Mouse (Mus musculus) megakaryocyte, adult 5-6 weeks (primary cell): ENCODE measurements around the gene Slc7a5. TPM values are rescaled to one million over a fixed set of nuclear protein-coding genes. Genes with fewer than 3 reads are reported as not detected.
A peak's percentile ranks its signal among the peaks of the same experiment; 100 is the strongest.

Experiments used
- ATAC-seq: 2 replicates; pipeline ENCODE4 v1.8.0; 2016; ENCODE audit warnings: mild to moderate bottlenecking, inconsistent platforms; ENCODE audit not compliant: poor library complexity, severe bottlenecking
- total RNA-seq, 2 experiments: library from RNA; stranded (forward) in 1 of 2; stranded (reverse) in 1 of 2; fragments of 153-499, 151-499 nt in 1 of 2; fragments of 221-1000, 200-1000 nt in 1 of 2; gene quantifications; 2 replicates each; pipeline versions ENCODE4 v1.2.3 to v1.2.4; 2015 to 2017

Slc7a5 gene
- 8.7 and 9.3 TPM in 2 replicates for total RNA-seq (2015)
- 6.5 and 8.5 TPM in 2 replicates for total RNA-seq (2017)

DNA sequence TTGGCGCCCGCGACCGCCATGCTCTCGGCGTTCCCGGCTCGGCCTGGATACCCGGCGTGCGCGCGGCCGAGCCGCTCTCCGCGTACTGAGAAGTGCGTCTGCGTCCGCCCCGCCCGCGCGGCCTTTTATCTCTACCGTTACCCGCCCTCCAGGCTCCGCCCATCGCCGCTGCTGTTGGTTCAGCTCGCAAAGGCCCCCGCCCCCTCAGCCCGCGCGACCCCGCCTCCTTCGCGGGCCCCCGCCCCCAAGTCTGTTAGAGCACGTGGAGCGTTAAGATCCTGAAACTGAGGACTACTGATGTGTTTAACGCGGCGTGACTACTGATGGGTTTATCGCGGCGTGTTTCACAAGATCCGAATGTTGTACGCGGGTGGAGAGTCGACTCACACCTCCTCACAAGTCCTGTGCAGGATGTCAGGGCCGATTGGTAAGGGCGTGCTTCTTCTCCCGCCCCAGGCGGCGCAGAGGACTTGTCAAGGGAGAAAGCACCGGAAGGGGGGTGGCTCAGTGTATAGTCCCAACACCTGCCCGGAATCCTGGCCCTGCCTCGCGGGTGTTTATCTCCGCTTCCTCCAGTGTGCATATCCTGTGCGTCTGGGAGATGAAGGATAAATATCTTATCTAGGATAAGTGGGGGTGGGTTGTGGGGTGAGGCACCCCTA lies at the start of gene Slc7a5:
Slc7a5 (minus strand) TSS at position 108 of the 662 bp plus-strand sequence.
- ATAC-seq, result peak; percentile 85

DNA sequence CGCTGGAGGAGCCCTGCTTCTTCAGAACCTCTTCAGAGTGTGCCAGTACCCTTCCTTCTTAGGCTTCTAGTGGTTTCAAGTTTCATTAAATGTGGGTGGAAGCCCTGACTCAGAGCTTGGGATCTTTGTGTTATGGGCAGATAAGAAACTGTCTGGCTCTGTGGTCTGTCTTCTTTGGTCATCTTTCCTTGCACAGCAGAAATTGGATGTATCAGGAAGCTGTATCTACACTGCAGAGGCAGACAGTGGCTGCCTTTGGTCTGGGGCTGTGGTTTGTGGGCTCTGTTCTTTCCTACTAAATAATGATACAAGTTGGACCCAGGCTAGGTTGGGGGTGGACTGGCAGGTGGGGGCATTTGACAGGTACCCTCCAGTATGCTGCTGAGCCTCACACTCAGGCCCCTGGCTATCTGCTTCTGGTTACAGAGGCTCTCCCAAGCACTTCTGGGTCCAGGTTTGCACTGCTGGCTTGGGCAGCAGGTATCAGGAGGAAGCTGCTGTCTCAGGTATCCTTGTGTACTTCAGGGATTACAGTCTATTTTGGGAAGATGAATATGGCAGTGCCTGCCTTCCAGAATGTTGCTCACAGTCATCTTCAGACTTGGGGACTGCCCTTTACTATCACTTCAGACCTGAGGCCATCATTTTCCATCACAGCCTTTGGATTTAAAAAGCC lies 48.5 kb upstream of the Slc7a5 start:
- no peak for ATAC-seq

DNA sequence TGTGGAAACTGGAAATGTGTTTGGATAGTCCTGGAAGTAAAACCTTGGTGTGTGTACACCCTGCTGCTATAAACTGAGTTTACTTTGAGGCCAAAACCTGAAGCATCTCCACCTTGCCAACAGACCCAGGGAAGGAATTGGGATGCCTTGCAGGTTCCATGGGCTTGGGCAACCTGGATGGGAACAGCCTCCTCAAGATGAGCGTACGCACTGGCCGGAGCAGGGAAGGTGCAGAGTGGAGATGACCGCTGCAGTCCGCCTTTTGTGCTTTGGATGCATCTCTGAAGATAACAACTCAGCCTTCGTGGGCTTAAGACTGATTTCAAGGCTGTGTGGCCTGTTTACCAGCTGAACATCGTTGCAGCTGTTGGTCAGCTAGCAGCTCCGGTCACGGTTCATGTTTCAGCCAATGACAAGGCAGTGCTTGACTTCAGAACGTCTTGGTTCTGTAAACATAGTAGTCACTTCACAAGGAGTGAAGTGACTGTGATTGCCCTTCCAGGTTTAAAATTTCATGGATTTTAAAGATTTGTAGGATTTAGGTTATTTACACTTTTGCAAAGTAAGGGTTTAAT lies 47.6 kb upstream of the Slc7a5 start:
- no peak for ATAC-seq

DNA sequence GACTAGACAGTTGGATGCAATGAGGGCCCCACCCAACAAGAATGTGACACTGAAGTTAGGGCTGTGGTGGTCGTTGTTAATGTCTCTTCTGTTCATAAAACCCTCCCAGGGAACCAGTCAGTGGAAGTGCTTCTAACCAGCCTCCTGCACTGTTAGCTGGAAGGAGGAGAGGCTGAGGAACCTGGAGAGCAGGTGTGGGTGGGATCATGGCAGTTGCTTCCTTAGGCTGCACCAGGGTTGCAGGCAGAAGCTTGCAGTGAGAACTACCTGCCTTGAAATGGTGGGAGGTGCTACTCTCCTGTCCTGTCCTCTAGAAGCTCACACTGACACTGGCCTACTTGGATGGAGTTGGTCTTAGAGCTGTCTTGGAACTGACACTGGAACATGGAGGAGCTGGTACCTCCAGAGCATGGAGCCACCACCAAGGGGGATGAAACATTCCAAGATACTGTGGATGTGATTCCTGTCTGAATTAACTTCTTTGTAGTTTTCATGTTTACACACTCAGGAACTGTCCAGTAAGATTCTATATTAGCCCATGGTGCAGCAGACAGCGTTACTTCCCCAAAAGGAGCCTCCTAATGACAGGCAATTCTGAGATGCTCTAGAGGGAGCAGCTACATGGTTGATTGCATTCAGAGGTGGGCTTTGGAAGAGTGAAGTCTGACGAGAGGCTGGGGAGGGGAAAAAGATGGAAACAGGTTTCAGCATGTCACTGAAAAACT lies 46.5 kb upstream of the Slc7a5 start:
- ATAC-seq, result no peak

DNA sequence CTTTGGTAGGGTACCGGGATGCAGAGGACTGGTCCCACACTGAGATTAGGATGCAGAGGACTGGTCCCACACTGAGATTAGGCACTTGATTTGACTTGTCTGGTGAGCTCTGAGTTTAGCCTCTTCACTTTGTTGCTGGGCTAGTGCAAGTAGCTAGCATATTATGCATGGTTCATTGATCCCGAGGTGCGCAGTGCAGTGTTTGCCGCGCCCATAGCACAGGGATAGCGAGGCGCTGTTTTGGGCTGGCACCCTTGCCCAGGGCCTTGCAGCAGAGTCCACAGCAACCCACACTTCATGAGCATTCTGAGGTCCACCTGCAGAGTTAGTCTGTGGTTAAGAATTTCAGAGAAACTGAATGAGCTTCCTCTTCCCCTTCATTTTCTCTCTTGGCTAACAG lies 45.3 kb upstream of the Slc7a5 start:
- no peak for ATAC-seq

DNA sequence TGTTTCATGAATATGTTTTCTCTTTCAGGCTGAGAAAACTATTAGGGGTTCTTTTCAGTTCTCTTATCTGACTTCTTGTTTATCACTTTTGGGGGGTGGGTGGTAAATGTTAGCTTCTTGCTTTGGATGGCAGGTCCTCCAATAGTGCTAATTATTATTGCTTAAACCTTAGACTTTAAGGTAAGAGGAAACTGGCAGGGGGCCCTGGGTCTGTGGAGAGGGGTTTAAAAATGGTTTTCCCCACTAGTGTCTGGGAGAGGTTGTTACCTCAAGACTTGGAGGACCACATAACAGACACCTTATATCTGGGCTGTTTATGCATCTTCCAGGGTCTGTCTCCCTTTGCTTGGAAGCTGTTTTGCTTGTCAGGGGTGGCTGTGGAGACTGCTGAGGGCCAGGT lies 44.6 kb upstream of the Slc7a5 start:
- ATAC-seq, result no peak

DNA sequence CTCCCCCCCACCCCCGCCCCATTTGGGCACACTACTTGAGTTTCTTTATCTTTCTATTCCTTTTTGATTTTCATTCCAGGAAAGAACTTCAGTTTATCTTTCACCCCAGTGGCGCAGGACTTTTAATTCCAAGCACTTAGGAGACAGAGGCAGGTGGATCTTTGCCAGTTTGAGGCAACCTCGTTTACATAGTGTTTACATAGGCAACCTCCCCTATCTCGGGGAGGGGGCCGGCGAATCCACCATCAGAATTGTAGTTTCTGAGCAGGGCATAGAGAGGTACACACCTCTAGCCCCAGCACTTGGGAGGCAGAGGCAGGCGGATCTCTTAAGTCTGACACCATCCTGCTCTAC lies 44.1 kb upstream of the Slc7a5 start:
- no peak for ATAC-seq

DNA sequence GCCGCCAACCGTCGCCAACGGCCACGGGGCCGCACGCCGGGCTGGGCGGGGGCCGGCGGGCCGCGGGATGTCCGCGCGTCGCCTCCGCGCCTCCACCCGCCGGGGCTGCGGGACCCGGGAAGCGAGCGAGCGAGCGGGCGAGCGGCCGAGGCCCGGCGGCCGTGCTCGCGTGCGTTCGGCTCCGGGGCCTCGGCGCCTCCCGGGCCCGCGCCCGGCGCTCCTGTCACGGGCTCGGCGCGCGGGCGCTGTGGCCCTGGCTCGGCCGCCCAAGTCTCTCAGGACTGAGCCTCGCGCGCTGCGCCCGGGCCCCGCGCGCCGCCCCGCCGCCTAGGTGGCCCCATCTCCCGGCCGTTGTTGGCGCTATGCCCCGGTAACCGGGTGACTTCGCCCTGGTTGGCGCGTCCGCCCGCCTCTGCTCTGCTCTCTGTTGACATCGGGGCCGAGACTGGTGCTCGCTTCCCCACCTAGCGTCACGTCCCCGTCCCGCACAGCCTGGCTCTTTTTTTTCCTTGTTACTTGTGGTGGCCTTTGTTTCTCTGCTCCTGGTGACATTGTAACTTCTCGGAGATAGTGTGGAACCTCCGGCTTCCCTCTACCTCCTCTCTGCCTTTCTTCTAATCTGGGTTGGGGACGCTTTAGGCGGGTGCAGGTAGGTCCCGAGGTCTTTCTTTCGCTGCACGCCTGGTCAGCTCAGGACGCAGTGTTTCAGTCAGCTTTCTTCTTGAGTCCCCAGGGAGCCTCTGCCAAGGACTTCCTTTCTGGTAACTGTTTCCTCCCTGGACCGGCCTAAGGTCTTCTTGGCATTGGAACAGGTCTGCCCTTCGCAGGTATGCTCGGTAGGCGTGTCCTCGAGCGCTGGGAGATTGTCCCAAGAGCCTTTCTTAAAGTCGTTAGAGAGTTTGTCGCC lies 43.5 kb upstream of the Slc7a5 start:
- peak; percentile 17; the same call in 1 of the 2 replicates for ATAC-seq

DNA sequence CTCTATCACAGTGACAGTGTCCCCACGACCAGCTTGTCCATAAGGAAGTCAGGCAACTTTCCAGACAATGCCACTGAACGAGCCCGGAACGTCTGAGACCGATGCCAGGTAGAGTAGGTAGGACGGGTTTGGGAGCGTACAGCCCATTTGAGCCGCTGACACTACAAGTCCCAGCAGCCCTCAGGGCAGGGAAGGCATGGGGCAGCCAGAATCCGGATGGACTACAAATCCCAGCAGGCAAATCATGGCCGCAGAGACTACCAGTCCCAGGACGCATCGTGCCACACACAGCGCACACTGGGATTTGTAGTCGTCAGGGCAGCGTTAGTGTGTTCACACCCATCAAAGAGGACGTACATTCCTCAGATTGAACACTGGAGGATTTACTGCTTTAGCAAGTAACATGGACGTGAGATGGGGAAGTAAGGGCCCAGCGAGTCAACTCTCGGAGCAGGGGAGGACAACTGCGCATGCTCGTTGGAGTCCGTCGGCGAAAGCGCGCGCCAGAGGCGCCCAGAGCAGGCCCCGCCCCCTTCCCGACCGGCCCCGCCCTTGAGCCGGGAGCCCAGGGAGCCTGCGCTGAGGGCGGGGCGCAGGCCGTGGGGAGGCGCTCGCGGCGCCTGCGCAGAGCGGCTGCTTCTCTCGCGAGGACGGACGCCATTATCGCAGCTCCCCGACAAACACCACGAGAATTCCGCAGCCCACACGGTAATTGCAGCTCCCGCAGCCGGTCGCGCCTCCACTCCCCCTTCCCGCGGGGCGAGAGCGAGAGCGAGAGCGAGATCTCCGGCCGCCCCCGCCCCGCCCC lies 42.7 kb upstream of the Slc7a5 start:
- peak; percentile 78 for ATAC-seq

DNA sequence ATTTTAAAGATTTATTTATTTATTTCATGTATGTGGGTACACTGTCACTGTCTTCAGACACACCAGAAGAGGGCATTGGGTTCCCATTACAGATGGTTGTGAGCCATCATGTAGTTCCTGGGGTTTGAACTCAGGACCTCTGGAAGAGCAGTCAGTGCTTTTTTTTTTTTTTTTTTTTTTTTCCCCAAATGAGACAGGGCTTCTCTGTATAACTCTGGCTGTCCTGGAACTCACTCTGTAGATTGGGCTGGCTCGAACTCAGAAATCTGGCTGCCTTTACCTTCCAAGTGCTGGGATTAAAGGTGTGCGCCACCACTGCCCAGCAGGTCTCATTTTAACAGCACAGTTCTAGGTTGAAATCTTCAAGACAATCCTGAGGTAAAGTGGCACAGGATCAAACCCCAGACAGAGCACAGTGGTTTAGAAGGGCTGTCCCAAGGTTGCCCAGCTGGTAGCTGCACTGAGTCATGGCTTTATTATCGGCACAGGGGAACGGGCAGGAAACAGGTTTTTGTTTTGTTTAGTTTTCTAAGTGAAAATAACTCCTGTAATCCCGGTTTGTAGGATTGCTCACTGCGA lies 41.8 kb upstream of the Slc7a5 start, which contains the start of gene Banp:
Banp (plus strand) TSS at position 529 of the 579 bp plus-strand sequence.
- no peak for ATAC-seq

DNA sequence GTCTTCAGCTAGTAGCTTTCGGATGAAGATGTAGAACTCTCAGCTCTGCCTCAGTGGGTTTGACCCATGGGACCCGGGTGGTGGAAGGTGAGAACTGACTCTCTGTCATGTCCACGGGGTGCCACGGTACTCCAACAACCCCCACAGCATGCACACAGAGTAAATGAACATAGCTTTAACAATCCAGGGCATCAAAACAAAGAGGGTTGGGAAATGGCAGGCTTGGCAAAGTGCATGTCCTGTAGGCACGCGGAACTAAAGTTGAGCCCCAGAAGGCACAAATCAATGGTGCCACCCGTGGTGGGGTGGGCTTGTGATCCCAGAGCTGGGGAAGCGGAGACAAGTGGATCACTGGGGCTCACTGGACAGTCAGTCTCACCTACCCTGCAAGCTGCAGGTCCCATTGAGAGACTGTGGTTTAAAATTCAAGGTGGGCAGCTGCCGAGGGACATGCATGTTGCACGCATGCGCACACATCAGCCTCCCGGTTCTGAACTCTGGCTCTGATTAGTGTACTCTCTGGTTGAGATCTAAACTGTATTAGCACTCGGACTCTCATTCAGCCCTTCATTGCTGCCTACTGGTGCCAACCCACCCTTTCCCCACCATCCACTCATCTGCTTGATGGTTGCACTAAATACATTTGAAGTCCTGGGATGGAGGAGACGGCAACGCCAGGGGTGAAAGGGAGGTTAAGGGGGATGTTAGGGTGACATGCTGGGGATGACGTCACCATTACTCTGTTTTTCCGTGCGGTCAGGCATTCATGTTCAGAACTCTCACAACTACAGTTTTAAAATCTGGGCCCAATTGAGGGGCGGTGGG lies 41.0 kb upstream of the Slc7a5 start:
- ATAC-seq, result no peak

DNA sequence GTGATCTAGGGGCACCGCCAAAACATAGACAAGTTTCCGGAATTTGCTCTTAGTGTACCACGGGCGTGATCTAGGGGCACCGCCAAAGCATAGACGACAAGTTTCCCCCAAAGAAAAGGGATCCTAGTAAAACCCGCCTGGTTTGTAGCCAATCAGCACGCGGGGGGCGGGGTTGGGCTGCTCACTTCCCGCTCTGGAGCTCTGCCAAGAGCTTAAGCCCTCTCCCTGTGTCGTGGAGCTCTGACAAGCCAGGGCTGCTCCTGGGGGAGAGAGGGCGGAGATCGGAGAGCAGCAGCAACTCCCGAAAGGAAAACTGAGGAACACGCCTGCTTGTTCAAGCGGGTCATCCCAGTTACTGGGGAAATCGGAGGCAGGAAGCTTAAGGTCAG lies 40.3 kb upstream of the Slc7a5 start:
- peak; percentile 36 for ATAC-seq

DNA sequence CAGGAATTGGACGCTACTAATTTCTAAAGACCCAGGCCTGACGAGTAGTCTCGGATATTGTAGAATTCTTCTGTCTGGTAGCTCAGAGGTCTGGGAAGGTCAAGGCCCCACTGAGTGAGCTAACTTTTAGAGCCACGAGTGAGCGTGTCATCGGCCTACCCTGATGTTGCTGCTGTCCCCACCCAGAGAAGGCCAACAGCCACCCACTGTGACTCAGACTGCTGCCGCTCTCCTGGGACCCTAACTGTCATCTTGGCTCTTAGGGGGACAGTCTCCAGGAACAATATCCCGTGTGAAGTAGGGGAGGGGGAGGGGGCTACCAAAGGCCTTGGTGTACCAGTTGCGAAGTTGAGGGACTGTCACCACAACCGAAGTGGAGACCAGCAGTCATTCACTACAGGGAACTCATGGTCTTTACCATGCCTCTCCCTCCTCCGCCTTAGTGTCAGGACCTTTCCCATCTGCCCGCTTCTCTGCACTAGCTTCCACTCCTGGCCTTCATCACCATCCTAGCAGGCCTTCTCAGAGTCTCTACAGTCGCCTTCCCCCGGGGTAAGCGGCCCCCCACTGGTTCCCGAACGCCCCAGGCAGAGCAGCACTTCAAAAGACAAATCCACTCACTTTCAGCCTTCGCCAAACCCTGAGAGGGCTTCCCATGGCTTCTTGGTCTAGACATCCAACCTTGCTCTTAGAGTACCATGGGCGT lies 39.7 kb upstream of the Slc7a5 start:
- ATAC-seq, result no peak

DNA sequence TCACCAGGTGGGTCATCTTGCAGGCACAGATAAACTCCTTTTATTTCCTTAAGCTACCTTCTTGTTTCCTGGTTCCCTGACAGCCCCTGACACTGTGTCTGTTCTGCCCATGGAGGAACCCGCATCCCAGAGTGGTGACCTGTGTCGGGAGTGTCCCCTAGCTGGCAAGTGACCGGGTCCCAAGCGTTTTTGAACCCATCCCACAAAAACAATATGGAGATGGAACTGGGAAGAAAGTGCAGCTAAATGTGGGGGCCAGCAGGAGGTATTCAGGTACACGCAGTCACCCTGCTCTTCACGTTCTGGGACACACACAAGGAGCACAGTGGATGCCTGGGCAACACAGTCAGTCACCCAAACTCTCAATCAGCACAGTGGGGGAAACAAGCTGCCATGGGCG lies 38.9 kb upstream of the Slc7a5 start:
- ATAC-seq, result no peak

DNA sequence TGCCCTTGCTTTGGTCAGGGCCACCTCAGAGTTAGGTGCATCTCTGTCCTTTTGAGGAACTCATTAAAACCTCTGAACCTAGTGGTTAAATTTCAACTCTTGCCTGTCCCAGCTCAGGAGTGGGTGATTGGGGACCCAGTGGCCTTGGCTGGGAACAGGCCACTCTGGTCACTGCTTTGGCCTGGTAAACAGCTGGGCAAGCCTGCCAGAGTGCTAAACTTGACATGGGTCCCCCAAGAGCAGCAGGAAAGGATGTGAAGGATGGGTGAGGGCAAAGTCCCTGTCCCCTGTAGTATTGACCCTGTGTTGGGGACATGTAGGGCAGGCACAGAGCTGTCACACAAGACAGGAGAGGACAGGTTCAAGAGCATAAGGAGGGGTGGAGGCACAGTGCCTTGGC lies 37.3 kb upstream of the Slc7a5 start, which contains the start of gene Car5a:
Car5a (minus strand) TSS at position 74 of the 400 bp plus-strand sequence.
- ATAC-seq, result no peak

DNA sequence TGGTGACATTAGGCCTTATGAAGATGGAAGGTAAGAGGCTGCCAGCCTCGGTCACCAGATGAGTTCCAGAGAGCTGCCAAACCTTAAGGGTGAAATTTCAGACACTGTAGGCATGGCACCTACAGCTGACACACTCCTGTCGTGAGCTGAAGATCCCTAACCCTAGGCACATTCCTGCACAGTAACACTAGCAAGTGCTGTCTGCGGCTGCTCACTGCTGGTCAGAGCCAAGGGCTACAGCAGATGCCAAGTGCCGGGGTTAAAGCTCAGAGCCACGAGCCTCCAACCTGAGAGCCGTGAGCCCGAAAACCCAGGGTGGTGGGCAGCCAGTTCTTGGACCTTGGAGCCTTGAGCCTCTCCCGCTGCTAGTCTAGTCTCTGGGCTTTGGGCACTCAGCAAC lies 36.2 kb upstream of the Slc7a5 start:
- no peak for ATAC-seq

DNA sequence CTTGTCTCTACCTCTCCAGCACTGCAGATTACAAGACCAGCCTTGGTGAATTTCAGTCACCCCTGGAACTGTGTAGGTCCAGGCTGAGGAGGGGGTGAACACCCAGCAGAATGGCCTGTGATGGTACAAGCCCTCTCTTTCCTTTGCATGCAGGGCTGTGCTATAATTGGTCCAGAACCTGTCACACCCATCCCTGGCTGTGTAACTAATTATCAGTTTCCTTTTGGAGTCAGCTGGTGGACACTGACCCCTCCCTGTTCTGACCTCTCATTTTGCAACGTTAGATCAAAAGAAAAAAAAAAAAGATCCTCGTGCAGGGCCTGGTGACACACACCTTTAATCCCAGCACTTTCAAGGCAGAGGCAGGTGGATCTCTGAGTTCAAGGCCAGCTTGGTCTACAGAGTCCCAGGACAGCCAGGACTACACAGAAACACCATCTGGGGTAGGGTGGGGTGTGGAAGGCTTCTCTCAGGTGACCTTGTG lies 35.6 kb upstream of the Slc7a5 start:
- no peak for ATAC-seq

DNA sequence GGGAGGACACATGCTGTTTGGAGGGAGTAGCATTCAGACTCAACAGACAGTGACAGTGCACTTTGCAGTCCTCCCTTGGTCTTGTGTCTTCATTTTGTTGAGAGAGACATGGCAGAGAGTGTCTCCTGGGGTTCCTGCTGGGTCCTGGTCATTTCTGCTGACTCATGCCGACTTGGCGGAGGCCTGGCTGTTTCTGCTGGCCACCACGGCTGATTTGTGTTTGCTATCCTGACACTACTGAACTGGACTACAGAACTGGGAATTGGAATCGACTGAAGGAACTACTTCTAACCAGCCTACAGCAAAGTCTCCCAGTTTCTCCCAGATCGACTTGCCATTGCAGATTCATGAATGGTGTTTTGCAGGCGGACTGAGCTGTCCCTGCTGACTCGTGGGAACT lies 31.2 kb upstream of the Slc7a5 start:
- ATAC-seq, result no peak
